Mouse (Mus musculus) spleen, adult 2 months (tissue): ENCODE measurements around the gene Txk. TPM values are rescaled to one million over a fixed set of nuclear protein-coding genes. Genes with fewer than 3 reads are reported as not detected.

Source experiments
- DNase-seq, 2 experiments: peaks; one replicate each; pipeline versions ENCODE4 v3.0.0 to v3.0.0-alpha.2; 2012 to 2021; ENCODE audit warnings: low spot score in 2 of 2, low read depth in 1 of 2
- H3K27ac ChIP-seq: fragments of 200-500 bp; 2 replicates; pipeline ENCODE4 v1.5.1; 2012; ENCODE audit warnings: low read length, inconsistent platforms; ENCODE audit not compliant: insufficient read depth
- H3K27me3 ChIP-seq: fragments of 200-500 bp; 2 replicates; pipeline ENCODE4 v1.6.1; 2012; ENCODE audit warnings: mild to moderate bottlenecking, moderate library complexity, low read length, inconsistent platforms; ENCODE audit not compliant: control insufficient read depth, insufficient read depth
- H3K36me3 ChIP-seq: fragments of 200-500 bp; 2 replicates; pipeline ENCODE4 v1.6.1; 2012; ENCODE audit warnings: mild to moderate bottlenecking, low read length, inconsistent platforms; ENCODE audit not compliant: control insufficient read depth, insufficient read depth
- H3K4me1 ChIP-seq: fragments of 200-500 bp; 2 replicates; pipeline ENCODE4 v1.6.1; 2011; ENCODE audit warnings: inconsistent platforms; ENCODE audit not compliant: control insufficient read depth, insufficient read depth, insufficient read length
- H3K4me3 ChIP-seq: fragments of 200-500 bp; 2 replicates; pipeline ENCODE4 v1.5.1; 2011; ENCODE audit warnings: mild to moderate bottlenecking, inconsistent platforms; ENCODE audit not compliant: insufficient read depth, insufficient read length; ENCODE audit errors: extremely low read depth
- CTCF ChIP-seq: fragments of 200-500 bp; IDR thresholded peaks from 2 replicates; pipeline ENCODE4 v1.5.1; 2011; ENCODE audit warnings: mild to moderate bottlenecking, inconsistent platforms; ENCODE audit not compliant: insufficient read depth, insufficient read length, insufficient replicate concordance; ENCODE audit errors: extremely low read depth
- POLR2A ChIP-seq: fragments of 200-500 bp; IDR thresholded peaks from 2 replicates; pipeline ENCODE4 v1.6.1; 2011; ENCODE audit warnings: low read depth, low read length, inconsistent platforms
- WGBS: fragments of 180-500 bp; shearing (Covaris S2); methylation state at CpG from one replicate; pipeline ENCODE4 v1.1.7; 2018; 5-methylcytosine and 5-hydroxymethylcytosine counted together
- polyA plus RNA-seq: library from polyadenylated mRNA; depleted of rRNA; stranded (reverse); fragments of >200 nt; gene quantifications from 2 replicates; pipeline ENCODE4 v1.2.3, GENCODE M21; 2012

The Txk gene
- polyA plus RNA-seq, 1 experiment, result 4.2 TPM

GRCm38 (mm10) chr5:72736437-72736836 lies 16.1 kb downstream of the Txk start:
- H3K4me1 ChIP-seq, result peaks cover 2% of the 10 kb centered on the region; the same call in 1 of the 2 replicates
- WGBS, result 59% methylated on average over 8 of the region's 8 CpGs

GRCm38 (mm10) chr5:72735763-72736162 lies 16.8 kb downstream of the Txk start:
- no peak overlapping the region for H3K4me3 ChIP-seq
- DNase-seq, result no peak
- H3K4me1 ChIP-seq, result peaks cover 2% of the 10 kb centered on the region; the same call in 1 of the 2 replicates
- H3K36me3 ChIP-seq, result no peaks in the 10 kb centered on the region
- WGBS, result 82% methylated on average over 7 of the region's 7 CpGs
- TF ChIP-seq CTCF (no peak), POLR2A (no peak)
- no peaks in the 10 kb centered on the region for H3K27me3 ChIP-seq
- H3K27ac ChIP-seq, result no peak overlapping the region

More at GRCm38 (mm10) chr5:72736437-72736836, 16.1 kb downstream of the Txk start:
- TF ChIP-seq POLR2A (no peak), CTCF (no peak)
- Histone ChIP-seq H3K36me3 (no peaks in the 10 kb centered on the region), H3K4me3 (no peak overlapping the region), H3K27me3 (no peaks in the 10 kb centered on the region), H3K27ac (no peak overlapping the region)
- DNase-seq, result no peak

- Histone ChIP-seq H3K27ac (no peak overlapping the region), H3K4me3 (no peak overlapping the region), H3K27me3 (no peaks in the 10 kb centered on the region), H3K4me1 (no peaks in the 10 kb centered on the region), H3K36me3 (no peaks in the 10 kb centered on the region)
- DNase-seq, result no peak
- 86% methylated on average over 1 of the region's 1 CpGs for WGBS
- TF ChIP-seq POLR2A, result no peak
- no peak for TF ChIP-seq CTCF
These were observed 19.7 kb downstream of the Txk start for GRCm38 (mm10) chr5:72732885-72733284.

GRCm38 (mm10) chr5:72725404-72725803 lies 27.2 kb downstream of the Txk start:
- Histone ChIP-seq H3K4me1 (no peaks in the 10 kb centered on the region), H3K4me3 (no peak overlapping the region), H3K27ac (no peak overlapping the region), H3K36me3 (no peaks in the 10 kb centered on the region), H3K27me3 (no peaks in the 10 kb centered on the region)
- DNase-seq, result no peak
- TF ChIP-seq CTCF (no peak), POLR2A (no peak)
- 59% methylated on average over 3 of the region's 3 CpGs for WGBS

GRCm38 (mm10) chr5:72723429-72723828 lies 29.1 kb downstream of the Txk start:
- Histone ChIP-seq H3K36me3 (no peaks in the 10 kb centered on the region), H3K4me1 (no peaks in the 10 kb centered on the region), H3K4me3 (no peak overlapping the region), H3K27ac (no peak overlapping the region), H3K27me3 (no peaks in the 10 kb centered on the region)
- DNase-seq, result no peak
- 17% methylated on average over 2 of the region's 2 CpGs for WGBS
- TF ChIP-seq CTCF, result no peak
- TF ChIP-seq POLR2A, result no peak

- Histone ChIP-seq H3K36me3 (no peaks in the 10 kb centered on the region), H3K27ac (no peak overlapping the region), H3K4me1 (no peaks in the 10 kb centered on the region), H3K27me3 (no peaks in the 10 kb centered on the region), H3K4me3 (no peak overlapping the region)
- TF ChIP-seq CTCF (peak; percentile 41; the same call in 1 of the 2 replicates), POLR2A (no peak)
- DNase-seq, result no peak
- 59% methylated on average over 7 of the region's 7 CpGs for WGBS
These were observed 32.0 kb downstream of the Txk start for GRCm38 (mm10) chr5:72720587-72720986.

GRCm38 (mm10) chr5:72710572-72711278 lies 41.9 kb downstream of the Txk start:
- Histone ChIP-seq H3K36me3 (no peaks in the 10 kb centered on the region), H3K27ac (no peak overlapping the region), H3K4me3 (no peak overlapping the region), H3K27me3 (no peaks in the 10 kb centered on the region), H3K4me1 (no peaks in the 10 kb centered on the region)
- no peak for TF ChIP-seq POLR2A
- TF ChIP-seq CTCF, result peak; percentile 11; the same call in 1 of the 2 replicates
- 23% methylated on average over 4 of the region's 4 CpGs for WGBS
- DNase-seq, result peak; percentile 33 to 52
